Mouse (Mus musculus): ENCODE measurements around the gene Foxc2.
A peak's percentile ranks its signal among the peaks of the same experiment; 100 is the strongest.

Foxc2 gene

DNA sequence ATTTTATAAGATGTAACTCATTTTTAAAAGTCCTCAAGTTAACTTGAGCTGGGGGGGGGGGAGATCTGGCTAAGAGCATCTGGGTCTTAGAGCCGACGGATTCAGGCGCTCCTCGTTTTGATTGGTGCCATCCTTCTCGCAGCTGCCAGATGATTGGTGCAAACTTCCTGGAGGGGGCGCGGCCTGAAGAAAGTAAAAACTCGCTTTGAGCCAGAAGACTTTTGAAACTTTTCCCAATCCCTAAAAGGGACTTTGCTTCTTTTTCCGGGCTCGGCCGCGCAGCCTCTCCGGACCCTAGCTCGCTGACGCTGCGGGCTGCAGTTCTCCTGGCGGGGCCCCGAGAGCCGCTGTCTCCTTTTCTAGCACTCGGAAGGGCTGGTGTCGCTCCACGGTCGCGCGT lies at the start of gene Foxc2:
Foxc2 (plus strand) TSS at position 224 of the 400 bp plus-strand sequence.
- DNase-seq (ENCODE audit: low spot score): peak; percentile 56

DNA sequence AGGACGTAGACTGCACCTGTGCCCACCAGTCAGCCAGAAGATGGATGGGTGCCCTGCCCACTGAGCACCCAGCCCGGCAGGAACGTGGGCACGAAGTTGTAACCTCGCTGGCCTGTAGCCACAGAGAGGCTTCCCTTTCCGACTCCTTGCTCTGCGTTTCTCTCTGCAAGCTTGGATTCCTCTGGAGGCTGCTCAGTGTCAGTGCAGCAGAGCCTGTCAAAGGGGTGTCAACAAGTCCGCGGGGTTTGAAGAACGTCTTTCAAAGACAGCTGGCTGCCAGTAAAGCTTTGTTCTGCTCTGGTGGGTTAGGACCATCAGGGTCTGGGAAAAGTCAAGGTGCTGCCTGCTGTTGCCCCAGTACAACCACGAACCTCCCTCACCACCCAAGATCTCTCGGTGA lies 44.5 kb upstream of the Foxc2 start:
- DNase-seq (ENCODE audit: low spot score): no peak

DNA sequence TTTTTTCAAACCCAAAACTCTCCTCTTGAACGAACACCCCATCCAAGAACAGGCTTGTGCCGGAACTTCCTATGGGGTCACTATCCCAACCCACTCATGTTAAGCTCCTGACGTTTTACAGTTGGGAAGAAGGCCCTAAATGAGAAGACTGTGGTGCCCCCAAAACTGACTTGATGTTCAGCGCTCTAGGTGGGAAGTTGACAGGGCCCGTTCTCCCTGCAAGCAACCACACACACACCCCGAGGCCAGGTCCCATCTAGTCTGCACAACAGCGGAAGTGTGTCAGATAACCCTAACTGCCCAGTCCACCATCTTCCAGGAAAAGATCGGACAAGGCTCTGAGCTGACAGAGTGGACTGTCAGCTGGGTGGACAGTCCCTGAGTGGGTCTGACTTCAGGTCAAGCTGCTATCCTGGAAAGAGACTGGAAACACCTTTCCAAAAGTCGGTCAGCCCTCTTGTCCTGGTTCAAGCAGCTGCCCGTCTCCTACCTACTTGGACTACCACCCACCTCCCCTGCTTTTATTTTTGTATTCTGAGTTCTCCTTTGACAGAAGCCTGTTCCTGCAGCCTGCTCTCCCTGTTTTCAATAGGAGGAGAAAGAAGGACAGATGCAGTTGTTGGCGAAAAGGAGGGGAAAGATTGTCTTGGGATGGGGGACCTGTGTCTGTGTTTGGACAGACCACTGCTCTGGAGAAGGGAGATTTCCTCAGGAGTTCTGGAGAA lies 43.4 kb upstream of the Foxc2 start:
- DNase-seq (ENCODE audit: low spot score): no peak

DNA sequence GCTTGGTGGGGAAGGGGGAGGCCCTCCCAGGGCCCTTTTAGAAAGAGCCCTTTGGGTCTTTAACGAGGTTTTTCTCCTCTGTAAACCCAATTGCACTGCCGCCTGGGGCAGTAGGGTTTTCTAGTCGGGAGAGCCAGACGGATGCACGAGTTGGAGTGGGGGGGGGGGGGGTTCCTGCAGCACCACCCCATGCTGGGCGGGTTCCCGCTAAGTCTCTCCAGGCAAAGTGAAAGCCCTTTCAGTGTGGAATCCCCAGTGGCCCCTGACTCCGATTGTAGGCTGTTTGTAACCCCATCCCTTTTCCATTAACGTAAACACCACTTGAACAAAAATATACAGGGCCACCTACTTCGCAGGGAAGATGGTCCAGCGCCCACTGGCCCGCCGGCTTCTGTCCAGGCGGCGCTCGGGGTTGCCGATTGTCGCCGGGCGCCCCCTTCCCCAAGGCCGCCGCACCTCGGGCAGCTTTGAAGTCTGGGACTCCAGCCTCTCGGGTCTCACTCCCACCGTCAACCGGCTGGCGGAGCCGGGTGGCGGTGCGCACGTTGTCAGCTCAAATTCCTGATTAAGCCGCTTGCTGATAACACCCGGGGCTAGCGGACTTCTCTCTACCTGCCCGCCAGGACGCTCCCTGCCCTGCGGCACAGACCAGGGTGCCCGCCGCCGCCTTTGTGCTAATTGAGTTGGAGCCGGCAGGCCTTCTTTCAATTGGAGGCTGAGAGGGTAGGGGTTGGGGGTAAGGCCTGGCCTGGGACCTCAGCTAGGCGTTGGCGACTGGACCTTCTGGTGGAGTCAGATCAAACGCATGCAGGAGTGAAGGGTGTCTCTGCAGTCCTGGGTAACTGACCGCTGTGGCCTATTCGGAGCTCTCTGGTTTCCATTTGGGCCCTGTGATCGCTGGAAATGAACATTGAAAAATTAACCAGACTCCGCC lies 42.5 kb upstream of the Foxc2 start:
- no peak for DNase-seq (ENCODE audit: low spot score)

DNA sequence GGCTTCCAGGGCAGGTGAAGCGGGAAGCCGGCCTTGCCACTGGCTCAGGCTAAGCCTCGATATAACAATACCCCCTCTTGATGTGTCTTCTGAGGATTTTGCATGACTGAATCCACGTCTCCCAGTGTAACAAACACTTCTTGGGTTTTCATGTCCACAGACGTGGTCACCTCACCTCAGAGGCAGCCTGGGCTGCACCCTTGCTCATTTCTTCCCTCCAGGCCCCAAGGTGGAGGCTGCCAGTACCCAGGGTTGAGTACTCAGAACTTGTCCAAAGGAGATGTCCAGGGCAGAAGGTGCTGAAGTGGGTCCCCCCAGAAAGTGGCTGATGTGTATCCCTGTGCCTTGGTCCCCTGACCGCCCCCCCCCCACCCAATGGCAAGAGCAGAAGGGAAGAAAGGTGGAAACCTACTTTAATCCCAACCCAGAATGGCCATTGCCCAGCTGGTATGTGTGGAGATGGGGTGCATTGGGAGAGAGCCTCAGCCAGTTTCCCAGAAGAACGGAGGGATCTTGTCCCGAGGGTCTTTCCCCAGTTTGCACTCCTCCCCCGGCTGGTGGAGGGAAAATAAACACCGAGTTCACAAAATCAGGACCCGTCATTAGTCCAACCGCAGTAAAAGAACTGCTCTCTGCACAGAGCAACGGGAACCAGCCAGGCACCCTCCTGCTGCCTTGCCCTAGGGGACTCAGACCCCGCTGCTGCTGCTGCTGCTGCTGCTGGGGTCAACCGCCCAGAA lies 41.7 kb upstream of the Foxc2 start:
- DNase-seq (ENCODE audit: low spot score): no peak

DNA sequence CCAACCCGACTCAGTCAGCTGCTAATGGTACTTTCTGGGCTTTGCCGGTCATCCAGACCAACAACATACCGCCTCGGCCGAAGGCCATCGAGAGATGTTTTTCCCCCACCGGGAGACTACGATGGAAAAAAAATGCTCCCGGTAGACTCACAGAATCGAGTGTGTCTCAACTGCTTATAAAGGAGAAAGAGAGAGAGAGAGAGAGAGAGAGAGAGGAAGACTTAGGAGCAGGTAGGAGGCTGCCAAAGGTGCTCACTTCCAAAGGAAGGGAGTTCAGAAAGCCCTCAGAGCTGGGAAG lies 41.2 kb upstream of the Foxc2 start:
- no peak for DNase-seq (ENCODE audit: low spot score)

DNA sequence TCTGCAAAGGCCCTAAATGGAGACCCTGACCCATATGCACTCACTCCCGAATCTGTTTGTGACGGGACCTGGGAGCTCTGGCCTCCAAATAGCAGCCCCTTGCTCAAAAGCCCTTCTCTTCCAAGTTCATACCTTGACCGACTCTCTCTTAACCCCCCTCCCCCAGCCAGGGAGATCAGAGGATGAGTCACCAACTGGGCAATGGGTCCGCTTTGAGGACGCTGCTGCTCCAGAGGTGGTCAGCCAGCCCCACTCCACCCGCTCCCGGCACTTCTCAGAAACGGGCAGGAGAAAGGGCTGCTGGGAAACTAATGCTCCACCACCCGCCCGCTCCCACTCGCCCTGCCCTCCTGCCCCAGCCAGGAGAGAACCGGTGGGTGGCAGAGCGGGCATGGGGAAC lies 40.0 kb upstream of the Foxc2 start:
- no peak for DNase-seq (ENCODE audit: low spot score)

DNA sequence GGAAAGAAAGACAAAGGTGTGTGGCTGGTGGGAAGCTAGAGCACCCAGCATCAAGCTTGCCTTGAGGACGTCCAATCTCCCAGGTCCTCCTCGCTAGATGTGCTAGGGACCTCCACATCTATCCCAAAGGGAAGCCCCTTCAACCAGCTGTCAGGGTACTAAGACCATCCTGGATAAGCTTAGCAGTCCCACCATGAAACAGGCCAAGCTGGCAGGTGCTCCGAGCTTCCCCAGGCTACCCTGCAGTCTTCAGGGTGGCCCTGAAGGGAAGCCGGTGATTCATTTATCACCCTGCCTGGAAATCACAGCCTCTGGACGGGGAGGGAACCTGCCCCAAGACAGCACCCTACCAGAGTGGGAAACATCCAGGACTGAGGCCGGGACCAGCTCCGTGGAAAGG lies 39.4 kb upstream of the Foxc2 start:
- no peak for DNase-seq (ENCODE audit: low spot score)

DNA sequence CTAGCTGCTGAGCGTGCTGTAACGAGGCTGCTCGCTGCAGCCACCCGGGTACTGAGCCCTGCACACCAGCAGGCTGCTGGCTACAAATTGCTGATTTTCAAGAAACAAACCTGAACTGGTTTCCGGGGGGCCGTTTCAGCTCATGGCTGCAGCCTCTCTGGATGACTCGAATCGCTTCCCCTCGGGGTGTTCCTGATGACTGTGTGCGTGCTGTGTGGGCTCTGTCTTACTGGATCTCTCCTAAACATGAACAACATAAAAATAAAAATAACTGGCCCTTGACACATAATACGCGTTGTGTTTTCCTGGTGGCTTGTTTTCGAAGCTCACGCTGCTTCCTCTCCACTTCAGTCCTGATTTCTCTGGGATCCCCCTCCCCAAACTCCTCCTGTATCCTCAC lies 37.2 kb upstream of the Foxc2 start:
- DNase-seq (ENCODE audit: low spot score): no peak

DNA sequence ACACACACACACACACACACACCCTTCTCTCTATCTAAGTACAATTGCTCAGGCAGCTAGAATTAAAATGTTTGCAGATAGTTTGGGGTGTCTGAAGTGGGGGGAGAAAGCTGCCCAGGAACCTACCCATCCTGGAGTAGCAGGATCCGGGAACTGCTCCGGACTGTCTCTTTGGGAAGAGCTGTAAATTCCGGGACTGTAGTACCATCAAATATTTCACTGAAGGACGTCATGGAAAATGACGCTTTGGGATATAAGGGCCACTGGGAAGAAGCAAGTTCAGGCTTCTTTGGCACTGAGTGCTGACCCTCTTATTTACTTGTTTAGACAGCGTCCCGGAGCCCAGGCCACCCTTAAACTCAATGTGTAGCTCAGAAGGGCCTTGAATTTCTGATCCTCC lies 36.8 kb upstream of the Foxc2 start:
- DNase-seq (ENCODE audit: low spot score): no peak

DNA sequence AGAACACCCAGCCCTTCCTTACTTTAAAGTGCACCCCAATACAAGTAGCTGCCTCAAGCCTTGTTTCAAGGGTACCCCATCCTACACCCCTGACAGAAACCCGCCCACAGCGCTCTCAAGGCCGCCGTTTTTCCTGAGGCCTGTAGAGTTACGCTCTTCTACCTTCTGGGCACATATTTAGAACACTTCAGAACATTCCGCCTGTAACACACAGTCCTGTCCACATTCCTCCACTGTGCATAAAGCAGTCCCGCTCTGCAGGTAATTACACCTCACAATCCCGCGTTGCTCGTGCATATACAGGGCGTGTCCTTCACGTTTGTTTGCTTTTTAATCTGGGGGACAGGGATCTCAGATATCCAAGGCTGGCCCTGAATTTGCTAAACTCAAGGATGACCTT lies 36.0 kb upstream of the Foxc2 start:
- no peak for DNase-seq (ENCODE audit: low spot score)

DNA sequence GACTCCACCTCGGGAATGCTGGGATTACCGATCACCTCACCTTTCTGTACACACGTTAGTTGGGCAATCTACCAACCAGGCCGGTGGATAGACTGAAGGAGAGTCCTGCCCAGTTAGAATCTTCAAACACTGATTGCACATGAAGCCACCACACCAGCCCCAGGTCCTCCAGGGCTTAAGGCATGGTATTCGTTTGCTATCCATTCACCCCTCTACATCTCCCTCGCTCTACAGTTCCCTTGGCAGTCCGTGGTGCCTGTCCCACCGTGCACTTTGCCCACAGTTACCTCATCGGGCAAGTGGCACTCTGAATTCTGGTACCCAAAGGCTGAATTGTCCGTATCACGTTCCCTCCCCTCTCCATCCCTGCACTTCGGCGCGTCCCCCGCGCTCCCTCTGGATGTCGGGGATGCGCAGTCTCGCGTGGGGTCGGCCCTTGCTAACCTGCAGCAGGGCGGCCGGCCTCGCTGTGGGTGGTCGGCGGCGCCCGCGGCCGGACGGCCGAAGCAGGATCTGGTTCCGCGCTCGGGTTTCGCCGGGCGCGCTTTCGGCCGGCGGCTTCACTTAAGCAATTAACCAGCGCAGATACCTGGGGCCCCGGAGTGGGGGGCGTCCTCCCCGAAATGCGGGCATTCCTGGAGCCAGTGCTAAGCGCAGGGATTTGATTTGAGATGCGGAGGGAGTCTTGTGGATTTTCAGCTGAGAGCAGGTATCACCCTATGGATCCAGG lies 35.4 kb upstream of the Foxc2 start:
- DNase-seq (ENCODE audit: low spot score): no peak

DNA sequence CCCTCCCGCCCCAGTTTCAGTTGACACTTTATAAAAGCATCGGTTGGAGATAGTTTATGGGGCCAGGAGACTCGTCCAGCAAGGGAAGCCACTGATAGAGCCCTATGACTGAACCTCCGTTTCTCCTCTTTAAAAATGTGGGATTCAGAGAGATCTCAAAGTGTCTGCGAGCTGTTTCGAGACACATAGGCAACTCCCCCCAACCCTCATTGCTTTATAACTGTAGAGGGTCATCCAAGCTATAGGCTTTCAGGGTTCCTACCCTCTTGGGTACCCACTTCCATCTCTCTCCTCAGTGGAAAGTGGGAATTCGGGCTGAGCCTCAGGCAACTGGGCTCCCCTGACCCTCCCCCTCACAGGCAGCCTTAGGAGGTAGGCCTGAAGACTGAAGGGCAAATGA lies 34.6 kb upstream of the Foxc2 start:
- no peak for DNase-seq (ENCODE audit: low spot score)

DNA sequence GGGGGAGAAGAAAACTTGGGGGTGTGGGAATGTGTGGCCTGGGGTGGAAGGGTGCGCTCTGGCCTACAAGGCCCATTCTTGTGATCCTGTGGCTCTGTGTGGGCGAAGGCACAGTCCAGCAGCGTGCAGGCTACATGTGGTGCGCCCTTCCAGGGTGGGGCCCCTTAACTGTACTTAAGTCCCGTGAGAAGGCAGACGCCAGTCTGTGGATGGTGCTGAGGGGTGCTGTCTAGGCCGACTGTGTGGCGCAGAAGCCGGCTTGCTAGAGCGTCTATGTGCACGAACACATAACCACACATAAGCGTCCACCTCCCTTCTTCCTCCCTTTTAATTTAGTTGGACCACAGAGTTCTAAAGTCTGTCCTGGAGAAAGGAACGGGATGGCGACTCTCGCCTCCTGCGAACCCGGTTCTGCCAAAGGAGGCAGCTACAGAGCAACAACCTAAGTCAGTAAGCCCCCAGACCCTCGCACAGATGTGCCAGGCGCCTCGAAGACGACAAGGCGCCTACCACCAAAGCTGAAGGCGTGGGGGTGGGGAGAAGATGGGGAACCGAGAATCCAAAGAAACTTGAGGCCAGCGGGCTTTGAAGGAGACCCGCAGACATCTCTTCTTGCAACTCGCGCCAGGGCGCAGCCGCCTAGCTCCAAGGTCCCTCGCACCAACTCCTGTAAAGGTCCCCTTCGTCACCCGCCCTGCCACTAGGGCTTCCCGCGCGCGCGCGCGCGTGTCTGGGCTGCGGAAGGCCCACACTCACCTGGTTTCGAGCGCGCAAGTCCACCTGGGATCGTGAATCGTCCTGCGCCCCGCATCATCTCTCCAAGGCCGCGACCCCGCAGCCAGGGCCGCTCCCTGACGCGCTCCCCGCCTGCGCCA lies 33.5 kb upstream of the Foxc2 start:
- no peak for DNase-seq (ENCODE audit: low spot score)

DNA sequence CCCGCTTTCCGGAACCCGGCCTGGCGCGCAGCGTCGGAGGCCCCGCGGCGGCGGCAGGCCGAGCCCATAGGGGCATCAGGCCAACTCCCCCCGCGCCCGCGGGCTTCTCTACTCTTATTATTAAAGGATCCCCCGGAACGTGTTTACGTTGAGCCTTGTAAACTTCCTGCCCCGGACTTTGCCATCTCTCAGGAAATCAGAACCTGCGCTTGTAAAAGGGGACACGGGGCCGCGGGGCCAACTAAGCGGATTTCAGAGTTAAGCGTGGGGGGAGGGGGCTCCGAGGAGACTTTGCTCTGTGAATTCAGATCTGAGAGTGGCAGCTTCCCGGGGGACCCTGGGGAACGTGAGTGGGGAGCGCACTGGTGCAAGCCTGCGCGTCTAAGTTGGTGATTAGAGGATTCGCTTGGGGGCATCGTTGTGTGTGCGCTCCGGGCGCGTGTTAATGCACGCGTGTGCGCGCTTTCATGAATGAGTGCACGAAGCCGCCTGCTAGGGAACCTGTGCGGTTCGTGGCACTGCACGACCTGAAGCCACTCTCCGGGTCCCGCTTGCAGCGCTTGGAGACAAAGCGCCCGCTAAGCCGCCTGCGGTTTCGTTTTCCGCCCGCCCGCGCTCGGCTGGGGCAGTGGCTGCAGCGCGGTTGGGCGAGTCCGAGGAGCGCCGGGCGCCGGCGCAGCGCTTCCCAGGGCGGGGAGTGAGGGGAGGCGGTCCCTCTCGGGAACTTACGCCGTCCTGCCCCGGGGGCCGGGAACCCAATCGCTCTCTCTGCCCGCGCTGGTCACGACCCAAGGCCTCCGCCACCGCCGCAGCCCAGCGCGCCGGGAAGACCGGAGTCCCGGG lies 32.7 kb upstream of the Foxc2 start:
- DNase-seq (ENCODE audit: low spot score): no peak

DNA sequence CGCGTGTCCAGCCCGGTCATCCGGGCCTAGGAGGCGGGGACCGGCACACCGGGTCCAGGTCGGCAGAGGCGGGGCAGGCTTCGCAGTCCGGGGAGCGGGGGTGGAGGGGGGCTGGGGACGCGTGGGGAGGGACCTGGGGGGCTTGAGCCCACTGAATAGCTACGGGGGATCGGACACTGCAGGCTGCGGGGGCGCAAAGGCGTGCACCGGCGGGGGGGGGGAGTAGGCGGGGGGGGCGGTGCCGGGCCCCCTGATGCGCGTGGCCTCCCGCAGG lies 32.1 kb upstream of the Foxc2 start:
- DNase-seq (ENCODE audit: low spot score): no peak

DNA sequence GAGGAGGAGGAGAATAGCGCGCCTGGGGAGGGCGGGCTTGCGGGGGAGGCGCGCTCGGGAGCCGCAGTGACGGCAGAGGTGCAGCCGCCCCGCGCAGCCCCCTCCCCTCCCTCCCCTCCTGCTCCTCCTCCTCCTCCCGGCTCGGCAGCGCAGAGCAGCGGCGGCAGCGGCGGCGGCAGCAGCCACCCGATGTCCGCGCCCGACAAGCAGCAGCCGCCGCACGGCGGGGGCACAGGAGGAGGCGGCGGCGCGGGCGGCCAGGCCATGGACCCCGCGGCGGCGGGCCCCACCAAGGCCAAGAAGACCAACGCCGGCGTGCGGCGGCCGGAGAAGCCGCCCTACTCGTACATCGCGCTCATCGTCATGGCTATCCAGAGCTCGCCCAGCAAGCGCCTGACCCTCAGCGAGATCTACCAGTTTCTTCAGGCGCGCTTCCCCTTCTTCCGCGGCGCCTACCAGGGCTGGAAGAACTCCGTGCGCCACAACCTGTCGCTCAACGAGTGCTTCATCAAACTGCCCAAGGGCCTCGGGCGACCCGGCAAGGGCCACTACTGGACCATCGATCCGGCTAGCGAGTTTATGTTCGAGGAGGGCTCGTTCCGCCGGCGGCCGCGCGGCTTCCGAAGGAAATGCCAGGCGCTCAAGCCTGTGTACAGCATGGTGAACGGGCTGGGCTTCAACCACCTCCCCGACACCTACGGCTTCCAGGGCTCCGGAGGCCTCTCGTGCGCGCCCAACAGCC lies 31.6 kb upstream of the Foxc2 start, which contains the start of gene Foxf1:
Foxf1 (plus strand) TSS at position 177 of the 742 bp plus-strand sequence.
- no peak for DNase-seq (ENCODE audit: low spot score)

DNA sequence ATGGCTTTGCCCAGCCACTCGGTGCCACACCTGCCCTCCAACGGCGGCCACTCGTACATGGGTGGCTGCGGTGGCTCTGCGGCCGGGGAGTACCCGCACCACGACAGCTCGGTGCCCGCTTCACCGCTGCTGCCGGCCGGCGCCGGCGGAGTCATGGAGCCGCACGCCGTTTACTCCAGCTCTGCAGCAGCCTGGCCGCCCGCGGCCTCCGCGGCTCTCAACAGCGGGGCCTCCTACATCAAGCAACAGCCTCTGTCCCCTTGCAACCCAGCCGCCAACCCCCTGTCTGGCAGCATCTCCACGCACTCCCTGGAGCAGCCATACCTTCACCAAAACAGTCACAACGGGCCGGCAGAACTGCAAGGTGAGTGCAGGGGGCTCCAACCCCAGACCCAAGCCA lies 31.0 kb upstream of the Foxc2 start:
- no peak for DNase-seq (ENCODE audit: low spot score)

DNA sequence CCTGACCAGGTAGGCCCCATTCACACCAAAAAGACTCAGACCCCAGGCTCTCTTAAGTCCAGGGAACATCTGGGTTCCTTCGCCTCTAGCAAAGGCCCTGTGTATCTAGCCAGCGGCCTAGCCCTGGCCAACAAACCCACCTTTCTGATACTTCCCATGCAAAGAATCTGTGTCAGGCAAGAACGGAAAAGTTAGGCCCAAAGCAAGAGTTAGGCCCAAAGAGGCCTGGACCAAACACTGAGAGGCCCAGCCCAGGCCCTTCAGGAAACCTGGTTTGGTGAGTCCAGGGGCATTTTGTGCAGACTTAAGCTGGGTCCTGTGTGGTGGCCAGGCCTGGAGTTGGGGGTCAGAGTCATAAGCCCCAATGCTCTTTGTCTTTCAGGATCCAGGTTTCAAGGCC lies 30.4 kb upstream of the Foxc2 start:
- DNase-seq (ENCODE audit: low spot score): no peak

Data from layer of hippocampus, adult 11-12 months (tissue).